Mouse (Mus musculus): ENCODE results near the gene Eefsec. TPM values are rescaled to one million over a fixed set of nuclear protein-coding genes. Genes with fewer than 3 reads are reported as not detected.

Gene Eefsec
- total RNA-seq, 2 experiments from 2014 or later: 21.8 to 23.3 TPM

DNA sequence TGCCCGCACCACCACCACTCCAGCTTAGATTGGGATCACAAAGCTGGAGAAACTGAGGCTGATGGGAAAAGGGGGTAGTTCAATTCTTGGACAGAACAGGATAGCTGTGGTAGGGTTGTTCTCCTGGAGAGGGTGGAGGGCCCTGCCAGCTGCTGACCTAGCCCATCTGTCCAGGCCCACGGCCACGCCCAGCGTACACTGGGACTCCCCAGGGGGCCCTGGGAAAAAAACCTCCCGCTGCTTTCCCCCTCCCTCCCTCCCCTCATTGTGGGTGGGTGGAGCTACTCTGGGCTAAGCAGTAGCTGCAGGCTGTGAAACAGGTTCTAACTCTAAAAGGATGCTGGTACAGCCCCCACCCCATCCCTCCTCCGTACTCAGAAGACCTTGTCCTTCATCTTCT, 230.5 kb downstream of the Eefsec start:
- H3K27ac ChIP-seq: no peak overlapping the region
- H3K4me3 ChIP-seq: no peak overlapping the region
- DNase-seq (ENCODE audit: extremely low spot score in 1 of 2, low spot score in 2 of 2): no peak
- TF ChIP-seq CTCF (IDR thresholded peaks at IDR 0.05): no peak
- intact Hi-C loops (cut with DNase I): no loop called here

DNA sequence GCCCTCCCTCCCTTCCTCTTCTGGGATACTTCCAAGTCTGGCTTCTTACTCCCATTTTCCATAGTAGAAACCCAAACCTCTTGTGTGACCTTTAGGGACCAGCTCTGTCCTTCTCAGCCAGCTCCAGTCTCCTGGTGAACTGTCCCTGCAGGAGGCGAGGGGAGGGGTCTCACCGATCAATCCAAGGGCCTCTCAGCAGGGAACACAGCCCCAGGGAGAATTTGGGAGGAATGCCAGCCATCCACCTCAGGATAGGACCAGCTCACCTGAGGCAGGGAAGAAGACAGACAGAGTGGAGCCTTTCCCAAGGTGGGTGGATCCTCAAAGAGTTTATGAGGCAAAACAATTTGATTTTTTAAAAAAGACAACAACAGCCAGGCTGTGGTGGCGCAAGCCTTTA, 236.2 kb downstream of the Eefsec start:
- no peak for TF ChIP-seq CTCF (IDR thresholded peaks at IDR 0.05)
- intact Hi-C loops (cut with DNase I): no loop called here
- no peak for DNase-seq (ENCODE audit: extremely low spot score in 1 of 2, low spot score in 2 of 2)
- H3K4me3 ChIP-seq: no peak overlapping the region
- no peak overlapping the region for H3K27ac ChIP-seq

DNA sequence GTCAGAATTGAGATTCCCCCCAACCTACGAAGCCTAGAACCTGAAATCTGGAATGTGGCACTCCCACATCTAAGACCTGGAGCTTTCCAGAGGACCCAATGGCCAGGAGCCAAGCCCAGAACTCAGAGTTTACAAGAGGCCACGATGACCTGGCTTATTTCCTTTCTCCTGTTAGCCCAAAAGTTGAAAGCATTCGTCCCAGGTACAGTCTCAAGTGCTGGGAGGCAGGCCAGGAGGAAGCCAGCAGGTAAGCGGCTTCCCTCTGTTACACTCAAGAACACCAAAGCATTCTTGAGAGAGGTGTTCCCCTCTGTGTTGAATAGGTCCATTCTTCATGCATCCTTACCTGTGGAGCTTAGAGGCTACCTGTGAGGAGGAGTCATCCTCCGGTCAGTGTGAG, 236.9 kb downstream of the Eefsec start:
- TF ChIP-seq CTCF (IDR thresholded peaks at IDR 0.05): no peak
- Histone ChIP-seq H3K27ac (no peak overlapping the region), H3K4me3 (no peak overlapping the region)
- no peak for DNase-seq (ENCODE audit: extremely low spot score in 1 of 2, low spot score in 2 of 2)
- intact Hi-C loops (cut with DNase I): no loop called here

DNA sequence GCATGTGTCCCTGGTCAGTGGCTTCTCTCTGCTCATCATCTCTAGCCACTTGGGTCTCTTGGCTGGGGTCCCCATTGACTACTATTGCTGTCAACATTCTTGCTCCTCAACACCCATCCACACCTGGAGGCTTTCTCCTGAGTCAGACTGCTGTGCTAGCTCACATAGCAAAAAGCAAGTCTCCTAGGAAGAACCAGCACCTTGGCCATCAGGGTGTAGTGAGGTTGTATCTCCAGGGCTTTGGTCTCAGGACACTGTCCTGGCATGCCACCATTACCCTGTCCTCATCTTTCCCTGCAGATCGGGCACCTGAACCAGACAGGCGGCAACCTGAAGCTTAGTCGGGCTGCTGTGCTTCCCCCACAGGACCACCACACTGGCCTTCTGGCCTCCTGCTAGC, 238.0 kb downstream of the Eefsec start:
- no peak overlapping the region for H3K4me3 ChIP-seq
- intact Hi-C loops (cut with DNase I): no loop called here
- DNase-seq (ENCODE audit: extremely low spot score in 1 of 2, low spot score in 2 of 2): no peak
- H3K27ac ChIP-seq: no peak overlapping the region
- TF ChIP-seq CTCF (IDR thresholded peaks at IDR 0.05): no peak

DNA sequence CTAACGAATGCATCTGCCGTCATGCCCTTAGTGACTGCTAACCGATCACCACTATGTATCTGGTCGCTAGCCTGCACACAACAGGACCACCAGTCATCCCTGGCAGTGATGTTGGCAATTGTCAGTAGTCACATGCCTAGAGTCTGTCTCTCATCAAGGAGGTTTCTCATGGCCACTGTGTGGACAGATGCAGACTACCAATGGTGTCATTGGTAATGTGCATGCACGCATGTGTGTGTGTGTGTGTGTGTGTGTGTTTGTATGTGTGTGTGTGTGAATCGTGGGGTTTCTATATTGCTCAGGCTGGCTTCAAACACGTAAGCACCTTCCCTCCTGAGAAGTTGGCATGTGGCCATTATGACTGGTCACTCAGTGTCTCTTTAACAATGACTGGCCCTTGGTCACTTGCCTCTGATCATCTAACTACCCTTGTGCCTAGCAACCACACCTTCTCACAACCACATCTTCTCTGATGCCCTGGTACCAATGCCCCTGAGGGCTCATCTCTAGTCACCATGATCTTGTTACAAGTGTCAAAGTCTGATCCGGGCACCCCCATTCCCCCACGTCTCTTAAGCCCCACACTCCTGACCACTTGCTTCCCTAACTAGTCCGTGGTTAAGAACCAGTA, 238.8 kb downstream of the Eefsec start:
- intact Hi-C loops (cut with DNase I): no loop called here
- Histone ChIP-seq H3K4me3 (no peak overlapping the region), H3K27ac (no peak overlapping the region)
- no peak for TF ChIP-seq CTCF (IDR thresholded peaks at IDR 0.05)
- no peak for DNase-seq (ENCODE audit: extremely low spot score in 1 of 2, low spot score in 2 of 2)

Other genes starting within 250 kb of the Eefsec start
- not detected for gene Dnajb8, start 224.3 kb downstream of the Eefsec start, total RNA-seq (2021)
- 10 to 100 TPM; 38.6 to 39.3 TPM for gene Ruvbl1, start 18.9 kb upstream of the Eefsec start, total RNA-seq (2021)
- 10 to 100 TPM; 81.4 to 82.0 TPM for gene Sec61a1, start 72.4 kb upstream of the Eefsec start, total RNA-seq (2021)
- gene Kbtbd12, start 191.4 kb upstream of the Eefsec start, total RNA-seq (2021): under 1 TPM in 1 of 2 experiments, not detected in 1; 0.23 TPM